Mouse (Mus musculus) leukemia stem cell, adult 10-12 weeks (primary cell): Measurements from ENCODE around the gene Cdk11b. TPM values are rescaled to one million over a fixed set of nuclear protein-coding genes. Genes with fewer than 3 reads are reported as not detected.

ENCODE experiments used
- polyA plus RNA-seq: library from polyadenylated mRNA; stranded (reverse); fragments of >175 nt; gene quantifications from 2 replicates; pipeline ENCODE4 v1.2.3, GENCODE M21; 2012; ENCODE audit warnings: low replicate concordance

Gene Cdk11b
- 45.7 and 53.4 TPM in 2 replicates for polyA plus RNA-seq

DNA sequence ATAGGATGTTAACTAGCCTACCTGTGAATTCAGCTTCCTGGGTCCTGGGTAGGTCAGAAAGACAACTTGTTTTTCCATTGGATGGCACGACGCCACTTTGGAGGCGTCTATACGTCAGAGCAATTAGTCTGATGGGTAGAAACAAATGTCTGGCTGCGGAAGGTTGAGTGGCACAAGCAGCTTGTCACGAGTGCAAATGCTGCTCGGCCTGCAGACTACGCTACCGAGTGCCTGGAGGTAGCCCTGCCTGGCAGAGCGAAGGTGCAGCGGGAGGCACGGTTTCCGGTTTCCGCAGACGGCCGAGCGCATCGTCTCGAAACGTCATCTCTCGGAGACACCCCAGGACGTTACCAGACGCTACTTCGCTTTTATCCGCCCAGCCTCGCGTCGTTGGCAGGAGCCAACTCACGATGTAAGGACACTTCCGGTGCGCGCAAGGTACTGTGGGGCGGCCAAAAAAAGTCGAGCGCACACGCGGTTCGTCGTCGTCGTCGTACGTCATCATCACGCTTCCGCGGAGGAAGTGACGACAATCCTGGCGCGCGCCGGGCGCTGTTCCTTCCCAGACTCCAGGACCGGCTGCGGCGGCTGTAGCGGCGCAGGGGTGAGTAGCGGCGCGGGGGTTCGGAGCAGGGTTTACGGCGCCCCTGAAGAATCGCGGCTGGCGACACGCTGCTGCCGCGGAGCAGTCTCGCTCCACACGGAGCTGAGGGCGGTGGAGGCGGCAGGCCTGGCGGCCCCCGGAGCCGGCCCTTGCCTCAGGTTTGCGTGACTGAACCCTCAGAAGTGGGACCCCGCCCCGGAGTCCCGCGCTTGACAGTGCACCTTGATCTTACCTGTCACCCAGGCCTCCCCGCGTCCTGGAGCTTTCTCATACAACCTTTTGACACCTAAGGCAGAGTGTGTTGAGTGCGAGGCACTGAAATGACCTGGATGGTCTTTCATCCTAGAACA is at the start of gene Cdk11b:
Gene Cdk11b (plus strand): TSS at position 517 of the 954 bp plus-strand sequence.

GRCm38 (mm10) chr4:155601091-155601996 is 23.3 kb upstream of the Cdk11b start, which contains the start of gene Slc35e2:
Gene Slc35e2 (plus strand): TSS chr4:155601416.

DNA sequence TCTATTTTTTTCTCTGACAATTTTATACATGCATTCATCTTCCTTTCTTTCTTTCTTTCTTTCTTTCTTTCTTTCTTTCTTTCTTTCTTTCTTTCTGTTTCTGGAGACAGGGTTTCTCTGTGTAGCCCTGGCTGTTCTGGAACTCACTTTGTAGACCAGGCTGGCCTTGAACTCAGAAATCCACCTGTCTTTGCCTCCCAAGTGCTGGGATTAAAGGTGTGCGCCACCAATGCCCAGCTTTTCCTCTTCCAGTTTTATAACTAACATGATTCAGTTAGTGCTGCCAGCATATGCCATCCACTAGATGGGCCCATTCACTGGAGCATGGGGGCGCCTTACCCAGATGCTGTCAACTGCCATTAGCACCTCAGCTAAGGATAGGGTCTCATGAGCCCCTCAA is 20.7 kb downstream of the Cdk11b start, which contains the start of gene Gm10563:
Gene Gm10563 (minus strand): TSS at position 101 of the 400 bp plus-strand sequence.

GRCm38 (mm10) chr4:155653086-155653450 is 28.4 kb downstream of the Cdk11b start, which contains the start of gene Mmp23:
Gene Mmp23 (minus strand): TSS chr4:155653384.

DNA sequence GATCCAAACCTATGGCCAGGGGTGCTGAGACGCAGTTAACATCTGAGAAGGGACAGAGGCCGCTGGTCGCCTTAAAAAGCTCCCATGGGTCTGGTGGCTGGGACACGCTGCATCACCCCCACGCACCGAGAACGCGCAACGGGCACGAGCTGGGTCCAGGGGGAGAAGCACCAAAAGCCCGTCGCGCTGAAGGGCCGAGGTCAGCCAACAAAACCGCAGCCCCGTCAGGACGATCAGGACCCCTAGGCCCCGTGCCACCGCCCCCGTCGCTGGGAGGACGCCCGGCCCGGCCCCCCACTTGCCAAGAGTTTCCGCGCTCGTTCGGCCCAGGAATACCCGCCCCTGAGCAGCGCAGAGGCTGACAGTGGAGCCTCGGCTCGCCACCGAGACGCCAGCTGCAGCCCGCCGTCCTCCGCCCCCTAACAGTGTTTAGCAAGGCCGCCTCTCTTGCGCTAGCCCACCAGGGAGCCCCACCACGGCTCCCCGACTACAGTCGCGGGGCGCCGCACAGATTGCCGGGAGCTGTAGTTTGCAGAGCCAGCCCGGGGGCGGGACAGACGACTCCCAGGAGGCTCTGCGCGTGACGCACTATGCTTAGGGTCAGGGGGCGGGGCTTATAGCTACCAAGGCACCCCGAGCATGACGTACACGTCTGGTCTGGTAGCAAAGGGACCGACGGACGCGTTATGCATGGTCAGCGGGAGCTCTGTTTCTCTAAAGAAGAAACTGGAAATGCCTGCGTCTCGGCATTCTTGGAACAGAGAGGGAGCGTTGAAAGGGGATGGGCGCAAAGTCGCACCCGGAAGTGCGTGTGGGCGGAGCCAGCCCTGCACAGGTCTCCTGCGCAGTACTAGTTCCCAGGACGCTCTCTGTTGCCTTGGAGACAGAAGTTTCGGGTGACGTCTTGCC is 44.3 kb downstream of the Cdk11b start, which contains the start of gene Mib2:
Gene Mib2 (minus strand): TSS at position 510 of the 909 bp plus-strand sequence.

DNA sequence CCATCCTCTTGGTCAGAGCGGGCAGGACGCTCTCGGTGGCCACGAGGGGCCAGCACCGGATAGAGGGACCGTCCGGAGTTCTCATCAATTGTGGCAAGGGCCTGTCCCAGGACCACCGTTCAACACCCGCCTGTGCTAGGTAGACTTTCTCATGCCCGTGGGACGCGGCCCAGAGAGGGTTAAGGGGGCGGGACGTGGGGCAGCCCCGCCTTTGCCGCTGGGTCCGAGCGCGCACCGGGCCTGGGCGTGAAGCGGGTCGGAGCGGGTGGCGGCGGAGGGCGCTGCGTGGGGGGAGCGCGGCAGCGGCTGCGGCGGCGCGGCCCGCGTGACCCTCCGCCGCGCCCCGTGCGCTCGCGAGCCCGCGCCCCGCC is 69.4 kb downstream of the Cdk11b start, which contains the start of gene Fndc10:
Gene Fndc10 (plus strand): TSS at position 232 of the 371 bp plus-strand sequence.

Other genes with a start within 250 kb of the Cdk11b start
- gene Gabrd, start 226.7 kb upstream of the Cdk11b start, polyA plus RNA-seq: 0.09 TPM in 1 of 2 replicates, not detected in the other
- gene Cfap74, start 215.7 kb upstream of the Cdk11b start, polyA plus RNA-seq: not detected in 2 replicates
- 0.41 TPM in 1 of 2 replicates, not detected in the other for gene Tmem52, start 155.7 kb upstream of the Cdk11b start, polyA plus RNA-seq
- gene Gnb1, start 133.5 kb upstream of the Cdk11b start, polyA plus RNA-seq: 28.1 and 34.9 TPM in 2 replicates
- gene Nadk, start 62.5 kb upstream of the Cdk11b start, polyA plus RNA-seq: 93.2 and 99.6 TPM in 2 replicates
- gene Slc35e2, start 23.4 kb upstream of the Cdk11b start, polyA plus RNA-seq: 2.0 and 5.1 TPM in 2 replicates
- not detected in 2 replicates for gene Gm10563, start 20.6 kb downstream of the Cdk11b start, polyA plus RNA-seq
- 0.21 and 3.1 TPM in 2 replicates for gene Mmp23, start 28.5 kb downstream of the Cdk11b start, polyA plus RNA-seq
- 37.9 and 63.0 TPM in 2 replicates for gene Mib2, start 44.3 kb downstream of the Cdk11b start, polyA plus RNA-seq
- gene Fndc10, start 69.5 kb downstream of the Cdk11b start, polyA plus RNA-seq: 2.6 TPM in 2 replicates
- 23.8 and 40.4 TPM in 2 replicates for gene Ssu72, start 79.9 kb downstream of the Cdk11b start, polyA plus RNA-seq
- gene Tmem240, start 109.9 kb downstream of the Cdk11b start, polyA plus RNA-seq: 0.27 and 0.50 TPM in 2 replicates
- gene Atad3a, start 136.2 kb downstream of the Cdk11b start, polyA plus RNA-seq: 52.4 and 57.8 TPM in 2 replicates
- gene Vwa1, start 149.8 kb downstream of the Cdk11b start, polyA plus RNA-seq: 1.1 and 2.2 TPM in 2 replicates
- gene Tmem88b, start 161.0 kb downstream of the Cdk11b start, polyA plus RNA-seq: 0.24 and 0.29 TPM in 2 replicates
- not detected in 2 replicates for gene Ankrd65, start 165.6 kb downstream of the Cdk11b start, polyA plus RNA-seq
- gene Mrpl20, start 178.0 kb downstream of the Cdk11b start, polyA plus RNA-seq: 26.3 and 70.8 TPM in 2 replicates
- gene Ccnl2, start 187.6 kb downstream of the Cdk11b start, polyA plus RNA-seq: 33.3 and 37.7 TPM in 2 replicates
- gene Aurkaip1, start 206.4 kb downstream of the Cdk11b start, polyA plus RNA-seq: 142 and 271 TPM in 2 replicates
- 0.21 and 2.1 TPM in 2 replicates for gene Mxra8, start 214.8 kb downstream of the Cdk11b start, polyA plus RNA-seq
- gene Dvl1, start 222.5 kb downstream of the Cdk11b start, polyA plus RNA-seq: 152 and 222 TPM in 2 replicates
- gene Tas1r3, start 238.5 kb downstream of the Cdk11b start, polyA plus RNA-seq: 0.08 TPM in 1 of 2 replicates, not detected in the other
- 2.0 and 2.6 TPM in 2 replicates for gene Cptp, start 244.6 kb downstream of the Cdk11b start, polyA plus RNA-seq
- gene Ints11, start 244.7 kb downstream of the Cdk11b start, polyA plus RNA-seq: 16.3 and 20.4 TPM in 2 replicates